Mouse (Mus musculus) liver, postnatal 0 days (tissue): Measurements from ENCODE around the gene LTO1.

ENCODE experiments used
- CTCF ChIP-seq: sonication (generic); IDR thresholded peaks from 2 replicates; pipeline ENCODE4 v1.5.1; 2016; ENCODE audit warnings: antibody characterized with exemption, low read depth
- EP300 ChIP-seq: IDR thresholded peaks from 2 replicates; pipeline ENCODE4 v1.6.1; 2016; ENCODE audit warnings: antibody characterized with exemption, low read depth, mild to moderate bottlenecking

GRCm38 (mm10) chr7:144933336-144933735 is 18.4 kb downstream of the LTO1 start:
- TF ChIP-seq CTCF (no peak), EP300 (no peak)
